Comparison of ENCODE assay signal across 11 mouse cellular contexts in the genomic region with DNA sequence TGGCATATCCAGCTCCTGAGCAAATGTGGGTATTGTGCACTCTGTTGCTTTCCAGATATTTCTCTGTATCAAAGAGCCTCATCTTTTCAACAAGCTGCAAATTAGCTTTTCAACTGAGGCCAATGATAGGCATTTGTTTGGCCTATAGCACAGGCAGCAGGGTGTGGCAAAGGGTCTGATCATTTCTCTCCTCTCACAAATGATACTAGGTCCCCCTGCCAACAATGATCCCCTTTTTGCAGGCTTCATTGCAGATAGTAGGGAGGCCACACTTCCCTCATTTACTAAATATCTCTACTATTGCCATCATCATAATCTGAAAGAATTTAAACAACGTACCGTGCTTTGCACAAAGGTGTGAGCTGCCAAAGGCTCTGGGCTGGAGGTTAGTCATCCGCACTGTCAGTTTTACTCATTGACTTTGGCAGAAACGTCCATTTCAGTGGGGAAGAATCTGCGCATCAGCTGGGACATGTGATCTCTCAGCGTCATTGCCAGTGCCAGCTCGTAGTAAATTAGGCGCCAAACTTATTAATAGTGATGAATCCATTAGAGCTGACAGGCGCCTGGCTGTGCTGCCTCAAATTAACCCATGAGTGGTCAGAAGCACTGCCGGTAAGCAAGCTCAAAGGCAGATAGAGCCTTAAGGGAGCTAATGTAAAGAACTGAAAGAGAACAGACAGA.
A peak's percentile ranks its signal among the peaks of the same experiment; 100 is the strongest.
DNase-seq lines count a peak whose midpoint lies in the region; ATAC-seq lines count a peak whose summit lies in the region.
"Had no signal": no experiment of that assay in that cellular context is flagged by ENCODE, and none has a peak within 500 bp of the region (broad histone marks: within the 10 kb centered on the region; RNA-seq: fewer than 3 reads in every experiment).

No protein-coding gene starts in this region.

- no peaks in the 10 kb centered on the region for H3K4me1 ChIP-seq in forebrain, embryonic 11.5 days (replicated peaks; ENCODE audit: control insufficient read depth, insufficient read depth, low read length)
- H3K4me1 ChIP-seq in forebrain, embryonic 10.5 days, result no peaks in the 10 kb centered on the region
- no peaks in the 10 kb centered on the region for H3K4me1 ChIP-seq in kidney, embryonic 15.5 days

- no peak overlapping the region for H3K4me3 ChIP-seq in forebrain, embryonic 11.5 days (ENCODE audit: low read depth, low read length)
- H3K4me3 ChIP-seq in forebrain, embryonic 10.5 days, result no peak overlapping the region
- H3K4me3 ChIP-seq in kidney, embryonic 15.5 days (replicated peaks), result no peak overlapping the region

- 66% methylated on average over 10 of the region's 10 CpGs for WGBS in forebrain, embryonic 11.5 days
- 80% methylated on average over 10 of the region's 10 CpGs for WGBS in forebrain, embryonic 10.5 days
- WGBS in kidney, embryonic 15.5 days, result 52% methylated on average over 10 of the region's 10 CpGs

- no peak overlapping the region for H3K4me2 ChIP-seq in forebrain, embryonic 11.5 days (ENCODE audit: low read depth, low read length, severe bottlenecking)
- no peak overlapping the region for H3K4me2 ChIP-seq in kidney, embryonic 15.5 days
- H3K4me2 ChIP-seq: heart, embryonic 11.5 days had no signal

- H3K9ac ChIP-seq in forebrain, embryonic 11.5 days (ENCODE audit: low read length), result no peak overlapping the region
- no peak overlapping the region for H3K9ac ChIP-seq in kidney, embryonic 15.5 days

- ATAC-seq in forebrain, embryonic 11.5 days (replicated peaks; ENCODE audit: low FRiP score), result peak; percentile 39
- ATAC-seq in kidney, embryonic 15.5 days (replicated peaks; ENCODE audit: low FRiP score), result no peak
- ATAC-seq: CD4-positive, CD25-positive, alpha-beta regulatory T cell, adult 4 months; intestine, postnatal 0 days had no signal

- no peak overlapping the region for H3K27ac ChIP-seq in forebrain, embryonic 11.5 days (ENCODE audit: low read depth, low read length)
- H3K27ac ChIP-seq in forebrain, embryonic 10.5 days, result no peak overlapping the region
- H3K27ac ChIP-seq in kidney, embryonic 15.5 days, result no peak overlapping the region

- H3K36me3 ChIP-seq in forebrain, embryonic 11.5 days (ENCODE audit: control insufficient read depth, insufficient read depth, low read length), result no peaks in the 10 kb centered on the region
- H3K36me3 ChIP-seq in forebrain, embryonic 10.5 days (replicated peaks), result no peaks in the 10 kb centered on the region
- no peaks in the 10 kb centered on the region for H3K36me3 ChIP-seq in kidney, embryonic 15.5 days

- DNase-seq in forebrain, embryonic 11.5 days (ENCODE audit: low spot score), result no peak
- no peak for DNase-seq in forebrain, embryonic 10.5 days (ENCODE audit: extremely low spot score, low spot score)
- DNase-seq in right cerebral cortex, postnatal 4 days, result peak; percentile 5
- DNase-seq in right cerebral cortex, postnatal 36 days (ENCODE audit: low spot score in 2 of 2), result no peak
- DNase-seq in layer of hippocampus, adult 9-11 months, result peak; percentile 33
- peak; percentile 77 for DNase-seq in retina, postnatal 1 day
- DNase-seq in thymus, adult 18-20 months, result no peak

- no peaks in the 10 kb centered on the region for H3K27me3 ChIP-seq in forebrain, embryonic 11.5 days (ENCODE audit: control insufficient read depth, insufficient read depth, low read length)
- H3K27me3 ChIP-seq in forebrain, embryonic 10.5 days (ENCODE audit: poor library complexity, severe bottlenecking), result no peaks in the 10 kb centered on the region
- H3K27me3 ChIP-seq in kidney, embryonic 15.5 days, result no peaks in the 10 kb centered on the region

- no peaks in the 10 kb centered on the region for H3K9me3 ChIP-seq in forebrain, embryonic 11.5 days (ENCODE audit: control insufficient read depth, low read length)
- H3K9me3 ChIP-seq in forebrain, embryonic 10.5 days, result no peaks in the 10 kb centered on the region
- no peaks in the 10 kb centered on the region for H3K9me3 ChIP-seq in kidney, embryonic 15.5 days (replicated peaks)

Comparison
In these comparisons a context has a peak if more than half of its experiments do, and no peak if none do; other contexts are left out.
1. DNase-seq: peak in right cerebral cortex, postnatal 4 days (single experiment), layer of hippocampus, adult 9-11 months (single experiment) and retina, postnatal 1 day (single experiment); none in forebrain, embryonic 11.5 days (single experiment), forebrain, embryonic 10.5 days (single experiment), right cerebral cortex, postnatal 36 days (0 of 2) and thymus, adult 18-20 months (0 of 2).